In genomic region chr13:51800921-51801320, GRCm38 (mm10) we compare ENCODE assay signal across 10 mouse cellular contexts. TPM values are rescaled to one million over a fixed set of nuclear protein-coding genes. Genes with fewer than 3 reads are reported as not detected.
DNase-seq lines count a peak whose midpoint lies in the region; ATAC-seq lines count a peak whose summit lies in the region.
"Had no signal": no experiment of that assay in that cellular context is flagged by ENCODE, and none has a peak within 500 bp of the region (broad histone marks: within the 10 kb centered on the region; RNA-seq: fewer than 3 reads in every experiment).

No protein-coding gene starts in this region.

- H3K9ac ChIP-seq in midbrain, embryonic 13.5 days (replicated peaks): no peak overlapping the region
- H3K9ac ChIP-seq: neural tube, embryonic 13.5 days had no signal

- peak; percentile 88 for DNase-seq in heart, adult 11 months
- no peak for DNase-seq in heart, postnatal 10 days
- peak; percentile 92 for DNase-seq in CD4-positive, CD25-positive, alpha-beta regulatory T cell, adult 2 months (ENCODE audit: low read depth, low spot score)
- peak; percentile 96 for DNase-seq in induced T-regulatory cell, adult 2 months (ENCODE audit: low read depth)
- peak; percentile 72 for DNase-seq in retina, postnatal 1 day
- DNase-seq in frontal cortex, postnatal 10 days (ENCODE audit: low spot score in 2 of 2): no peak
- DNase-seq in ovary, postnatal 10 days (ENCODE audit: low spot score): no peak
- DNase-seq: kidney, adult 18-20 months had no signal

- WGBS in midbrain, embryonic 13.5 days: 69% methylated on average over 9 of the region's 9 CpGs

- H3K27ac ChIP-seq in midbrain, embryonic 13.5 days: no peak overlapping the region
- H3K27ac ChIP-seq: neural tube, embryonic 13.5 days had no signal

- no peak overlapping the region for H3K4me3 ChIP-seq in midbrain, embryonic 13.5 days (replicated peaks)
- H3K4me3 ChIP-seq: neural tube, embryonic 13.5 days had no signal

- peaks cover 3% of the 10 kb centered on the region; the same call in 1 of the 2 replicates for H3K27me3 ChIP-seq in midbrain, embryonic 13.5 days
- H3K27me3 ChIP-seq: neural tube, embryonic 13.5 days had no signal

- ATAC-seq in midbrain, embryonic 13.5 days: no peak

- no peaks in the 10 kb centered on the region for H3K9me3 ChIP-seq in midbrain, embryonic 13.5 days
- H3K9me3 ChIP-seq: neural tube, embryonic 13.5 days had no signal

- intact Hi-C loops in heart, postnatal 10 days (cut with DNase I): no loop called here

- H3K4me2 ChIP-seq in midbrain, embryonic 13.5 days (replicated peaks): no peak overlapping the region
- H3K4me2 ChIP-seq: neural tube, embryonic 13.5 days had no signal

- peaks cover 7% of the 10 kb centered on the region for H3K4me1 ChIP-seq in midbrain, embryonic 13.5 days (replicated peaks)

- no peaks in the 10 kb centered on the region for H3K36me3 ChIP-seq in midbrain, embryonic 13.5 days
- H3K36me3 ChIP-seq: neural tube, embryonic 13.5 days had no signal

RNA-seq across cellular contexts. Expression of gene Sema4d, which starts 7.4 kb away (rescaled TPM):
- 10 to 100 TPM; 69.1 to 79.5 TPM for total RNA-seq in heart, postnatal 10 days (2021)
- polyA plus RNA-seq in midbrain, embryonic 13.5 days (2015; fragmentation: Nextera tagmentation; extraction: Ambion mirVana): 7.1 and 7.8 TPM in 2 replicates

RNA-seq across cellular contexts. Expression of gene Gadd45g, which starts 45.6 kb away (rescaled TPM):
- 10 to 100 TPM; 27.8 to 37.9 TPM for total RNA-seq in heart, postnatal 10 days (2021)
- polyA plus RNA-seq in midbrain, embryonic 13.5 days (2015; fragmentation: Nextera tagmentation; extraction: Ambion mirVana): 203 and 222 TPM in 2 replicates

Comparison
In these comparisons a context has a peak if more than half of its experiments do, and no peak if none do; other contexts are left out.
1. DNase-seq: peak in heart, adult 11 months (single experiment), CD4-positive, CD25-positive, alpha-beta regulatory T cell, adult 2 months (single experiment), induced T-regulatory cell, adult 2 months (single experiment) and retina, postnatal 1 day (single experiment); none in heart, postnatal 10 days (0 of 2), frontal cortex, postnatal 10 days (0 of 2) and ovary, postnatal 10 days (single experiment).